Mouse (Mus musculus) bone marrow macrophage, adult 2 months (primary cell): ENCODE results near the gene Nsl1.

ENCODE experiments used
- CTCF ChIP-seq: IDR thresholded peaks from 2 replicates; pipeline ENCODE4 v1.5.1; 2012; ENCODE audit warnings: low read depth, mild to moderate bottlenecking, low read length, moderate library complexity
- POLR2A ChIP-seq: IDR thresholded peaks from 2 replicates; pipeline ENCODE4 v1.6.1; 2012; ENCODE audit warnings: mild to moderate bottlenecking, low read depth, low read length, borderline replicate concordance

DNA sequence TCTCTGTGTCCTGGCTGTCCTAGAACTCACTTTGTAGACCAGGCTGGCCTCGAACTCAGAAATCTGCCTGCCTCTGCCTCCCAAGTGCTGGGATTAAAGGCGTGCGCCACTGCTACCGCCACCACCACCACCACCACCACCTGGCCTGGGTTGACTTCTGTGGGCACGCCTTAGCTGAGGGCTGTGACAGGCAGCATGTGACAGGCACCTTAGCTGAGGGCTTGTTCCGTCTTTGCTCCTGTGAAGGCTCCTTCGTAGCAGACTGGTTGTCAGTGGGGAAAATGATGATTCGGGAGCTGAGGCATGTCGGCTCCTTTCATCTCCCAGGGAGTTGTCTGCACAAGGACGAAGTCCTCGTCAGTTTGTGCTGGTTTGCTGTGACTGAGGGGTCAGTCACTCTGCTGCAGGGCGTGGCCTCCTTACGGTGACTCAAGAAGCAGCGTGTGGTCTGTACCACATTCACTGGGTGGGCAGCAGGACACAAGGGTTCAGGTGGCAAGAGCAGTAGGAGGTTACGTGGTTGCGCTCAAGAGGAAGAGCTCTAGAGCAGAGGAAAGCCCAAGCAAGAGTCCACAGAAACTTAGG, 9.6 kb downstream of the Nsl1 start:
- no peak for TF ChIP-seq CTCF
- TF ChIP-seq POLR2A, result no peak
